Mouse (Mus musculus) kidney, adult 9 months (tissue): ENCODE data around the gene Mpzl1.

Experiments
- DNase-seq: peaks from one replicate; pipeline ENCODE4 v3.0.0; 2022

Mpzl1 gene

DNA sequence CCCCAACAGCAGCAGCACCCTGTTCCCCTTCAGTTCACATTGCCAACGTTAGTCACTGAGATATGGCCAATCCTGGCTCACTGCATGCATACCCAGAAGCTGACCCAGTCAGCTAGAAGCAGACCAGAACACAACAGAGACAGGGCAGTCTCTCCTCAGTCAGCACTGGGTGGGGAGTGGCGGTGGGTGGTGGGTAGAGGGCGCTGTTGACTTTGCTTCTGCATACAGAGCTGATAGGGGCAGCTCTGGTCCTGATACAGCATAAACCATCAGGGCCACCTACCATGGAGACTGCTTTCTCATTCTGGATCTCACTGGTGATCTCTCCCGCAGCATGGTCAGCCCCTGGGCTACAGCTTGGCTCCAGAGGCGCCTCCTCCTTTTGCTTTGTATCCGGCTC lies 20.7 kb upstream of the Mpzl1 start:
- no peak for DNase-seq

DNA sequence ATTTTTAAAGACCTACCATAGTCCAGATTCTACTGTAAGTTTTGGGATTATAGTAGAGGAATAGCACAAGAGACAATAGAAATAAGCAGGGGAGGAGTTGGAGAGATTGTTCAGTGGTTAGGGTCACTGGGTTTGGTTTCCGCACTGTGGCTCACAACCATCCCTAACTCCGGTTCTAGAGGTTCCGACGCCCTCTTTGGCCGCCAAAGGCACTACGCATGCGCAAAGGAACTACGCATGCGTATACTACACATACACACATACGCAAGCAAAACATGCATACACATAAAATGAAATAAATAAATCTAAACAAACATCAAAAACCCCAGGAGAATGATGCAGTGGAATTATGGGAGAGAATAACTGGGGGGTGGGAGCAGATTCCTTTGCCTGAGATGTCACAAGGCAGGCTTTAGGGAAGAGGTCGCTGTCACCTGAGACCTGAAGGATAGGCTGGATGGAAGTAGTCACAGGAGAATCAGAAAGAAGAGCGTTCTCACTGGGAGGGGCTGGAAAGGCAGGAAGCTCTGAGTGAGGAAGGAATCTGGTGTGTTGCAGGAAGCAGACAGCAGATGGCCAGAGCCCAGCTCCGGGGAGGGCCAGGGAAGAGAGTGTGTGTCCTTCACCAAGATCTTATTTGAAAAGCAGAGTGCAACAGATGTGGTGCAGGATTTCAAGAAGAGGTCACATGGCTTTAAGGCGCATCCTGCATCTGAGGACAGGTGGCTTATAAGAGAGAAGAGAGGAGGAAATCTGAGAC lies 19.0 kb upstream of the Mpzl1 start:
- no peak for DNase-seq

DNA sequence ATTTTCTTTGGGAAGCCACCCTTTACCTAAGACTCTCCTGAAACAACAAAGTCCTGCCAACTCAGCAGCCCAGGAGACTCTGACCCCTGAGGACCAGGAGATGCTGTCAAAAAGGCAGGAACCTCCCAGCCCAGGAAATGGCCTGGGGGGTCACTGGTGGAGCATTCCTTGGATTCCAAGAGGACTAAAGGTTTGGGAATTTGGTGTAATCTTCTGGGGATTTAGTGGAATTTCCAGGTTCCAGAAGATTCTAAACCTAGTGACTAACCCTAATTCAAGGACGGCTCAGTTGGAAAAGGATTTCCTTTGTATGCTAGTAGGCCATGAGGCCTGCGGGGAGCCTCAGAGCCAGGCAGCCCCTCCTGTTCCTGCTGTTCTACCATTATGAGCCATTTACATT lies 18.2 kb upstream of the Mpzl1 start:
- no peak for DNase-seq

DNA sequence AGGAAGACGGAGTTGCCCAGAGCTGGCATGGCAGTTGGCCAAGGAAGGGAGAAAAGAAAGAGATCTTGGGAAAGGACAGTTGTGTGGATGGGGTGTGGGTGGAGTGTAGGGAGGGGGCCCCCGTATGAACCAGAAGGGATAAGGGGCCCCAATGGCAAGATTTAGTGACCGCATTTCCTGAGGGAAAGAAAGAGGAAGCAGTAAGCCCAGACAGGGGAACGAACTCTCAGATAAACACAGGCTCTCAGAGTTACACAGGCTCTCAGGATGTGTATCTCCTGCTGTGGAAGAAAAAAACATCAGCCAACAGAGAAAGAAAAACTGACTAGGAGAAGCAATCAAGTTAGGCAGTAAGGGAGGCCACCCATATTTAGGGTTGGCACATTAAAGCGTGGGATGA lies 16.8 kb upstream of the Mpzl1 start:
- DNase-seq, result no peak

DNA sequence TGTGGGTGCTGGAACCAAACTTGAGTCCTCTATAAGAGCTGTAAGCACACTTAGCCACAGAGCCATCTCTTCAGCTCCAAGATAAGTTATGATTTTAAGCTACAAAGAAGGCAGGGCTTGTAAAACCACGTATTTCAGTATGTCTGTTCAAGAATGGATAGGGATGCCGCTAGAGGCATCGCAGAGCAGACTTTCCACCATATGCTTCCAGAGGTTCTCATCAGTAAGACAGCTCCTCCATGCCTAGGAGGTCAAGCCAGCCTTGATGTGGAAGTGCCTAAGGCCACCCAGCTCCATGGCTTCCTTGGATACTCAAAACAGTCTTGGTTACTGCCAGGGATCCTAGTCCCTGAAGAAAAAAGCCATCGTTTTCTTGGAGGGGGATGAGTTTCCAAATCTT lies 10.8 kb upstream of the Mpzl1 start:
- no peak for DNase-seq

DNA sequence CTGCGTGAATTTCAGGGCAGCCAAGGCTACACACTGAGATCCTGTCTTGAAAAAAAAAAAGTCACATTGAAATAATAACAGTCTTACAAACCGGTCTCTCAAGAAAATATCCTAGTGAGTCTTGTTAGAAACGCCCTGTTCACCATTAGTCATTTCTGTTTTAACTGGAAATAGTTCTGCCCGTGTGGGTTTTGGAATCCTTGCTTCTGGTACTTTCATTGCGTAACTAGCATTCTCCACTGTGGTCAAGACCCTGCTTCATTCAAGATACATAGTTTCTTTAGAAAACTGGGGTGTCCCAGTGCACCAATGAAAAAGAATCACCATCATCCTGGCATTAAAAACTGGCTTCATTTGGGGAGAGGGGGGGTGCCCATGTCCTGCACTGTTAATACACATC lies 9.4 kb upstream of the Mpzl1 start:
- no peak for DNase-seq

DNA sequence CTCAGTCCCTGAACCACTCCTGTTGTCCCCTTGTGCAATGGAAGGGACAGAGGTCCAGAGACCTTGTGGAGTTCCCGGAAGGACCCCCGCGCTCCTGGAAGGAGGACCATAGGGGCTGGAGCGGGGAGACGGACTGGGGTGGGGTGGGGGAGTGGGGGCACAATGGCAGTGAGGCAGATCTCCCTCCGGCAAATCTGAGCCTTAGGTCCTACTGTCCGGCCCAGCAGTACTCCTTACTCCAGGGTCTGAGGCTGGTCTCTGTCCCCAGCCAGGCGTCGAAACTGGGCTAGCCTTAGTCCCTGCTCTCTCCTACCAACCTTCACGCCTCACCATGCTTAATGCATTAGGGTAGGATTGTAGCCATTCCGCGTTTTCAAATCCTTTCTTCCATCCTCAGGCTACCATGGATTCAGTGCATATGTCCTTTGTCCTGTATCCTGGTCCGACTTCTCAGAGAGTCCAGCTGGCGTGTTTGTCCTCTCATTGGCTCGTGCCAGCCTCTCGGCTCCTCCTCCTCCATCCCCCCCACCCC lies 8.5 kb upstream of the Mpzl1 start:
- peak; percentile 63 for DNase-seq

DNA sequence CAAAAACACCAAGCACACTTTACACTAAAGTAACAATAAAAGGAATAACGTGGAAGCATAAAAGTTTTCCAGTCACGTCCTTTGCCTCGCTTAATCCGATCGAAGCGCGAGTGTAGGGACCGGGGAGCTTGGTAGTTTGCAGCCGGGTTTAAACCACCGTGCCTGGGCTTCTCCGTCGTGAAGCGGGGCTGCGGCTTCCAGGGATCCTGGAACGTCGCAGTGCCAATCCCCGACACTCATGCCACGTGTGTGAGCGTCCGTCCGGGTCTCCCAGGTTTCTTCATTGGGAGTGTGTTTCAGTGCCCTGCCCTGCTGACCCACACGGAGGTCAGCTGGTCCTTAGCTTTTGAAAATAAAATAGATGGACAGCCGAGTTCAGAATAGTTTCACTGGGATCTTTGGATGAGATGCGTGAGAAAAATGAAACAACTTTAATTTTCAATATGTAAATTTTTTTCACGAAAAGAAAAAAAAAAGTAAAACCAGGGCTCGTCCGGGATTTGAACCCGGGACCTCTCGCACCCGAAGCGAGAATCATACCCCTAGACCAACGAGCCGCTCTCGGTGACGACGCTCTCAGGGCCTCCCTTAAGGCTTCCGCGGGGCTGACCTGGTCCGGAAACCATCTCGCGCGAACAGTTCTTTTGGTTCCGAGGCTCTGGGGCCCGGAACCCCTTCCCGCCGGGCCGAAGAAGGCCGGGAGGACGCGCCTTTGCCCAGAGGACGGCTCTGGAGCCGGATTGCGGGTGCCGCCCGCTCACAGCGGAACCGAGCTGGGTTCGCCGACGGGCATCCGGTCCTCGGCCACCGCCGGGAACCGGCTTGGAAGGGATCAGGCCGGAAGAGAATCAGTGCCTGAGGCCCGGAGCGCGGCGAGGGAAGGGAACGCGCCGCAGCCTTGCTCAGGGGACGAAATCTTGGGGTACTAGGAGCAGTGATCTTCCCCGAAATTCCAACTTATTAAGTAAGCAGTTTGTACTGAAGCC lies 7.7 kb upstream of the Mpzl1 start:
- peak; percentile 93 for DNase-seq

DNA sequence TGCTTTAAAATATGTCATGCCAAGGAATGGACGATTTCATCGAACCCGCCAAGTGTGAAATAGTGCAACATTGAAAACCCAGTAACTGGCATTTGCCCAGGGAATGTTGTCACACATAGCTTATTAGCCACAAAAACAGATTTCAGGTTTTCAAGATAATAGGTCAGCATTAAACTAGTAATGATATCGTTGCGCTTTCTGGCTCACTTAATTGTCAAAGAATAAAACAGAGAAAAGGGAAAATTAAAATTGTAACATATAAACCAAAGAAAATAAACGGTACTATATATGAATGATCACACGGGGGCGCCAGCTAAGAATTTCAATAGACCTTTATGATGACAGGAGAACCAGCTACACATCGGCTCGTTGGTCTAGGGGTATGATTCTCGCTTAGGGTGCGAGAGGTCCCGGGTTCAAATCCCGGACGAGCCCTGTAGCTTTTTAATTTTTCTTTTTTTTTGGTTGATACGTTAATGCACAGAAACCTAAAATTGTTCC lies 7.0 kb upstream of the Mpzl1 start:
- peak; percentile 88 for DNase-seq

DNA sequence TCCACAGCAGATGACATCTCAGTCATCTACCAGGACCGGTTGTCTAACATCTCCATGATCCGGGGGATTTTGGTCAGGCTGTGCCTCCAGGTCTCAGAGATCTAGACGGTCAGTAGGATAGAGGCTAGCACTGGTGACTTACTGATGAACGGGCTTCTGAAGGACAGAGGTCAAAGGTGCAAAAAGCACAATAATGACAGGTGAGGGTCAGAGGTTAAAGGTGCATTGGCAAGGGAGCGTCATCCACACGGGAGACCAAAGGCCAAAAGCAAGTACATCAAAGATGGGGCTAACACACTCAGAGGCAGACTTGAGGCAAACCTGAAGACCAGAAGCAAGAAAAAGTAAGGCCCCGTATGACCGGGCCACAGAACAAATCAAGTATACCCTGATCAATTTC lies 2.0 kb upstream of the Mpzl1 start:
- DNase-seq, result no peak

DNA sequence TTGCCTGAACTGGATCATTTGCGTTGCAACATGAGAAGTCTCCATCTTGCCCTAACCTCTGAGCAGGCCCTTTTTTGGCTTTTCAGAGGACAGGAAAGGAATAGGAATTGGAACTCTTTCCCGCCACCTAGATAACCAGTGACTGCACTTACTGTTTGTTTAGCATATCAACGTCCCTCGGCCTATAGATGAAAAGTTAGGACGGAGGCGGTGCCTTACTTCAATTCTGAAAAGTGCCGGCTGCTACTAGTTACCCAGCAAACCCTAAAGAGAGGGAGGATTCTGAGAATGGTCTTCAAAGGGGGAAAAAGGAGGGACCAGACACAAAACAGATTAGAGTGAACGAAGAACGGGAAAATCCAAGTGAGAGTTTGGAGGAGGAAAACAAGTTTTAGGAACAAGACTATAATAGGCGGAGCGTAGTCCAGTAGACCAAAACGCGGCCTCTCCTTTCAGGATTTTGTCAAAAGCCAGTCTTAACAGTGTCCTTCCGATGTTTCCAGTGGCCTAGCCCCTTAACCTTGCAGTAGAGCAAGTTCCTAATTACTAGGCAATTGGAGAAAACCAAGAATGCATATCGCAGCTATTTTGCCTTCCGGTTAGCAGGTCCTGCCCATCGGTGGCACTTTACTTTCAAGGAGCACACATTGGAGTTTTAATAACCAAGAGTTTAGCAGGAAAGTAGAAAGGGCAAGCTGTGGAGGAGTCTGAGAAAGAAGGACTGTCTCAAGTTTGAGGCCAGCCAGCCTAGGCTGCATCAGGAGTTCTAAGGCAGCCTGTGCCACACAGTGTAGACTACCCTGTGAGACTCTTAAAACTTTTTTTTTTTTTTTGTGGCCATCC lies 938 bp upstream of the Mpzl1 start:
- DNase-seq, result no peak

DNA sequence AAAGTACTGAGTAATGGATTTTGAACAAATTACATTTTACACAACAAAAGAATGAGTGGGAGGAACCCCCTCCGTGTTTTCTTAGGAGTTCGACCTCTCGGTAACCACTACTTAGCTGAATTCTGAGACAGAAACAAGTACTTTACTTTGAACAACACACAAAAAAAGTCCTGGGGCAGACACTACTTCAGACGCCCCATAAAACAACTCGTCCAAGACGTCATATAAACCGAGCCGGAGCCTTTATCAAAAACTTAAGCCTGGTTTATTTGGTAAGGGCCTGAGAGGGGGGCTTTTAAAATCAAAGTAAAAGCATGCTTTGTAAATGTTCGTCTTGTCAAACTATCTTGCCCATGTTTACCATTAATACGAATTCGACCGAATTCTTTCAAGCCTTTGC lies 993 bp downstream of the Mpzl1 start:
- no peak for DNase-seq

DNA sequence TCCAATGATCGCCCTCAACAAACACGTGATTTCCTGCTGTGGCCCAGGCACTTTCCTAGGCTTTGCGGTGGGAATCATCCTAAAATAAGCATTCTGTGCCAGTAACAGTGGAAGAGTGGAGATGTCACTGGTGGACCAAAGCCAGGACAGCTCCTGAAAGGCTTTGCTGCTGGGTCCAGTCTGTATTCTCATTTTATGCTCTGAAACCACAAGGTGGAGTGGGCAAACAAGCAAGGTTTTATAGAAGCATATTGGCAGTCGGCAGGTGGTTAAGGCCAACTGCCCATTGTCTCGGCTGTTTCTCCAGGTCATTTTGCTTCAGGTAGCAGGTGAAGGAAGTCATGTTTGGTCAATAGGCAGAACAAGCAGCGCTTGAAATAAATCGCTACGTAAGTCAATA lies 3.2 kb downstream of the Mpzl1 start:
- DNase-seq, result no peak

DNA sequence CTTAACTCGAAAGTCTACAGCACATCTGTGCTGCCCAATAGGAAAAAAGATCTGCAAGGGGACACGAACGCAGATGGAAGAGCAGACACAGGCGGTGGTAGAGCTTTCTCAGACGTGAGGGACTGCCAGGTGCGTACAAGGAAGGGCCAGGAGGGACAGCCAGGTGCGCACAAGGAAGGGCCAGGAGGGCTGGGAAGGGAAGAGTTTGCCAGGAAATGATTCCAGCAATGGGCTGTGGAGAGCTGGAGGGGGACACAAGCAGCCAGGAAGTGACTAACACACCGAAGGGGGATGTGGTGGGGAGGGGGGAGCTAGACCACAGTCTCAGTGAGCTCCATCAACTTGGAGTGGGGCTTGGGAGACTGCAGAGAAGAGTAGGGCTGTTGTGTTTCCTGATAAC lies 4.4 kb downstream of the Mpzl1 start:
- no peak for DNase-seq

DNA sequence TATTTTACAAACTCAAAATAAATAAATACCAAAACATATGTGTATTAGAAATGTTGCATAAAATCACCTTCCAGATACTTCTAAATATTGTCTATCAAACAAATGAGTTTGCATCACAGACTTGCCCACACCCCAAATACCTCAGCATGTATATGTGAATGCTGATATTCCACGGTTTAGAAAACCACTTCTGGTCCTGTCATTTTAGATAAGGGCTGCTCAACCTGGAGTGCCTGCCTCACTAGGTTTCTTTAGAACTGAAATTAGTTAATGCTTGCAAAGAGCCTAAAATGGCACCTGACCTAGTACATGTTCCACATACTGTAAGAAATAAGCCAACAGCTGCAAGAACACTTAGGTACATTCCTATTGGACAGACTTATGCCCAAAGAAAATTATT lies 5.7 kb downstream of the Mpzl1 start:
- no peak for DNase-seq

DNA sequence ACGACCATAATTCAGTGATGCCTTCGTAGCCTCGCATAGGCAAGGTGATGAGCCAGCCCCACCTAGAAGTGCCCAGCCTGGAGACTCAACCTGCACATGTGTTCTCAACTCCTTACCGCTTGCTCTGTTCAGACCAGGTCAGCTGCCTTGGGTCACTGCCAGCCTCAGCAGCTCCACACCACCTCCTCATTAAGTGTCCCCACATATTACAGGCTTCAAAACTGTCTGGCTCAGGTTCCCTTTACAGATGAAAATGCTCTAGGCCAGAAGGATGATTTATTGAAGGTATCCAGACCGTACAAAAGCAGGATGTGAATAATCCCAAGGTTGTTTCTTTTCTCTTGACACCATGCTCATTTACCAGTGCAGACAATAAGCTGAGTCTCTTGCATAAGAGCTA lies 8.4 kb downstream of the Mpzl1 start:
- DNase-seq, result peak; percentile 35

DNA sequence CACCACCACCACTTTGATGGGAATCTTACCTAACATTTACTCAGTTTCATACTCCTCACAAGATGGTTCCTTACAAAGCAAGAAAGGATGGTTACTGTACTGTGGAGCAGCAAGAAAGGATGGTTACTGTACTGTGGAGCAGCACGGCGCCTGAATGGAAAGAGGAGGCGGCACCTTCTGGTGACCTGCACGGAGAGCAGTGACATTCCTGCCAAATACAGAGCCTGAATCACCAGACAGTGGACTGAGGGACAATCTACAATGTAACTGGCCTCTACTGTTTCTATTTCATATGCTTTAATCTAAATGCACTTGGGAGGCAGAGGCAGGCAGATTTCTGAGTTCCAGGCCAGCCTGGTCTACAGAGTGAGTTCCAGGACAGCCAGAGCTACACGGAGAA lies 9.3 kb downstream of the Mpzl1 start:
- DNase-seq, result no peak

DNA sequence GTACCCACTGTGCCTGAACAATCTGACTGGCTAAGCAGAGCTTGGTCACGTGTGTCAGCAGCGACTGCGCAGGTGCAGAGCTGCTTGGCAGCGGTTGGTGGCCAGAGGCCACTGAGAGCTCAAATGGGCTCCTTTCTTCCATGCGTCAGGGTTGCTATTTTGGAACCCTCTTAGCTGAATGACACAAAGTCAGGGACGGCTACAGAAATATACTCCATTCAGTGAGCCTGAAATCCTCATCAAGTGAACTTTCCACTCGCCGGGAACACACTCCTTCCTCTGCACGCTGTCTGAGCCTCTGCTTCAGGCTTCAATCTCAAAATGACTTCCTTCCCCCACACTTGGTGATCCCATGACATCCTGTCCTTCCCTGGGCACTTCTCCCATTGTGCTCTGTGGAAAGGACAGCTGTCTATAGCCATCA lies 16.1 kb downstream of the Mpzl1 start:
- peak; percentile 39 for DNase-seq

DNA sequence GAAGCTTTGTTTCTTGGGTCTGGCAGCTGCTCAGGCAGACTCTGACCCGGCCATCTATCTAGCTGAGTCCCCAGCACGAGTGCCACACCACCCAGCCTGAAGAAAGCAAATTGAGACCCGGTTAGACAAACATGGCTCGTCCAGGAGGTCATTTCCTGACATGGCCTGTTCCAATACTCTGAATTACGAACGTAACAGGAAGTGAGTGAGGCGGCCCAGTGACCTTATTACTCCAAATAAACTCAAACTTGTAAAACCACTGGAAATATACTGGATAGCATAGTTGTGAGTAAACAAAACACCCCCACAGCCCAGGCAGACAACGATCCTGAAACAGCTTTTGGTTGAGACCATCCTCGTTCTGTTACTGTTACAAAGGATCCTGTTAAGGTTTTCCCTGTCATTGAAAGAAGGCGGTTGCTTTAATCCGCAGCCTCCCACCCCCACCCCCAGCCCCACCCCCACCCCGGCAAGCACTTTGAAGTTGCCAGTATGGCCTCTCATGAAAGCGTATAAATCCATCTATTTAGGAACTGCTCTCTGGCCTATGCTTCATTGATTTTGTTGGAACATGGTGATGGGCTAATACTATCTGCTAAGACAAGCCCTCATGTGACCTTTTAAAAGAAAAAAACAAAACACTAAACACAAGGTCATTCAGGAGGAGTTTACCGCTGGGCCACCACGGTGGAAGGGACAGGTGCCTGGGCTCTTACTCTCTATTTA lies 17.0 kb downstream of the Mpzl1 start:
- peak; percentile 78 for DNase-seq

DNA sequence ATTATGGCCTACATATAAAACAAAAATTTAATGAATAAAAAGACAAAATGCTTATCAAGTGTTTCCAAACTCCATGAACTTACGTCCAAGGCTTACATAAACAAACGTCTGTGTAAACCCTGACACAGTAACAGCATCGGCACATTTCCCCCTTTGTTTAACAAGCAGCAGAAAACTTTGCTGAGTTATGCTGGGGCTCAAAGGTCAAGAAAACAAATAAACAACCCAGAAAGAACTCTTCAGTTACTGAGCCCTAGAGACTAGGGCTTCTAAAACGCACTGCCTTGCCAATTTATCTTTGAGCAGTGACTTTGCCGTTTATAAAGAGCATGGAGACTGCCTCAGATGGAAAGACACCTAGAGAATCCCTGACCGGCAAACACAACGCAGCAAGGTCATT lies 17.7 kb downstream of the Mpzl1 start:
- peak; percentile 60 for DNase-seq

DNA sequence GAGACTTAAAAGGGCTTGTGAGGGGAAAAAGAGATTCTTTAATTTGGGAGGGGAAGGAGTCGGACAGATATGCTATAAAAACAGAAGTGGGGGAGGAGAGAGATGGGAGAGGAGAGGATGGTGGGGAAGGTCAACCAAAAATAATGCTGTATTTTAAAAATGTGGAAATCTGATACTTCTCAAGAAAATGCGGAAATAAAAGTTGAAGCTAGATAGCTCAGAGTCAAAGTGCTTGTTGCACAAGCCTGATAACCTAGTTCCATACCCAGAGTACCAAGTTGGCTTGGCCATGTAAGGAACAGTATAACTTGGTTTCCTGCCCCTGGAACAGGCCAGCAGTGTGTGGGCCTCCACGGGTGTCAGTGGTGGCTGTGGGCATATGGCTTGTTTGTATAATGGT lies 19.5 kb downstream of the Mpzl1 start:
- no peak for DNase-seq

DNA sequence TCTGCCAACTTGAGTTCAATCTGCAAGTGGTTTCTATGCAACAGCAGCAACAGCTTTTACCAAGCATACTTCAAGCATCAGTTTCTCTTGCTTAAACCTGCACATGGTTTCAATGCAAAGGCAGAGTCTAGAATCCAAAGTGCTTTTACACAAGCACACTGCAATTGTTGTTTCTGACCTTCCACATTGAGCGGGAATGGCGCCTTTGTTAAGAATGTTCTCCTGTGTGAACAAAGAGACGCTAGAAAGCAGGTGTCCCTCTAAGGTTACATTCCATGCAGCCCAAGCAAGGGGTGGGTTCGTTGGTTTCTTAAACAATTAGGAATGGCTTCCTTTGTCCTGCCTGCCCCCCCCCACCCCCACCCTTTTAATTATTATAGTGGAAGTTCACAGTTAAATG lies 20.4 kb downstream of the Mpzl1 start:
- DNase-seq, result no peak
